Mouse (Mus musculus) liver, embryonic 11.5 days (tissue): ENCODE measurements at regions not wholly inside any gene's neighbourhood (a gene's known extent, or its start where the extent isn't known, plus 50 kb on each side); places are given as distances from the start of the nearest gene placed in this dataset.

Experiments
- ATAC-seq: fragments of 200-750 bp; cut with Nextera tagmentation; replicated peaks from 2 replicates; pipeline ENCODE4 v1.8.0; 2017; ENCODE audit warnings: moderate number of reproducible peaks, mild to moderate bottlenecking, moderate TSS enrichment, moderate library complexity; ENCODE audit not compliant: low FRiP score
- DNase-seq: peaks from one replicate; pipeline ENCODE4 v3.0.0-alpha.2; 2017; ENCODE audit warnings: low spot score
- H3K27ac ChIP-seq: fragments of 300-500 bp; sonication (generic); 2 replicates; pipeline ENCODE4 v1.5.1; 2014; ENCODE audit warnings: mild to moderate bottlenecking, low read depth, low read length, control low read depth
- H3K27me3 ChIP-seq: fragments of 300-500 bp; sonication (generic); replicated peaks from 2 replicates; pipeline ENCODE4 v1.6.1; 2014; ENCODE audit warnings: low read length, mixed read lengths; ENCODE audit not compliant: control insufficient read depth, insufficient read depth
- H3K36me3 ChIP-seq: fragments of 300-500 bp; sonication (generic); 2 replicates; pipeline ENCODE4 v1.6.1; 2014; ENCODE audit warnings: mild to moderate bottlenecking, low read length, moderate library complexity, mixed read lengths; ENCODE audit not compliant: control insufficient read depth, insufficient read depth
- H3K4me1 ChIP-seq: fragments of 300-500 bp; sonication (generic); replicated peaks from 2 replicates; pipeline ENCODE4 v1.6.1; 2014; ENCODE audit warnings: low read length, mixed read lengths; ENCODE audit not compliant: control insufficient read depth, insufficient read depth
- H3K4me2 ChIP-seq: fragments of 300-500 bp; sonication (generic); 2 replicates; pipeline ENCODE4 v1.6.1; 2014; ENCODE audit warnings: mild to moderate bottlenecking, control low read depth, moderate library complexity
- H3K4me3 ChIP-seq: fragments of 300-500 bp; sonication (generic); 2 replicates; pipeline ENCODE4 v1.5.1; 2014; ENCODE audit warnings: low read depth, low read length, control low read depth
- H3K9ac ChIP-seq: fragments of 300-500 bp; sonication (generic); 2 replicates; pipeline ENCODE4 v1.6.1; 2014; ENCODE audit warnings: low read depth, low read length, control low read depth
- H3K9me3 ChIP-seq: fragments of 300-500 bp; sonication (generic); 2 replicates; pipeline ENCODE4 v1.6.1; 2016; ENCODE audit warnings: low read length, inconsistent platforms, mixed read lengths; ENCODE audit not compliant: control insufficient read depth
- WGBS: fragments of 180-500 bp; shearing (Covaris S2); extraction: QIAGEN DNeasy Blood & Tissue Kit; methylation state at CpG from one replicate; pipeline ENCODE4 v1.1.7; 2014; 5-methylcytosine and 5-hydroxymethylcytosine counted together

- no peak overlapping the region for H3K27ac ChIP-seq
- ATAC-seq: peak; percentile 79
- WGBS: 62% methylated on average over 3 of the region's 3 CpGs
Measured at GRCm38 (mm10) chr1:148934366-148934765, 1026.7 kb downstream of the Pla2g4a start.

GRCm38 (mm10) chr1:148924506-148924905, 1036.6 kb downstream of the Pla2g4a start:
- Histone ChIP-seq H3K27me3 (no peaks in the 10 kb centered on the region), H3K4me2 (no peak overlapping the region), H3K9me3 (no peaks in the 10 kb centered on the region), H3K4me3 (no peak overlapping the region), H3K4me1 (no peaks in the 10 kb centered on the region), H3K9ac (no peak overlapping the region), H3K36me3 (no peaks in the 10 kb centered on the region), H3K27ac (no peak overlapping the region)
- ATAC-seq (no peak), DNase-seq (no peak)
- WGBS: 69% methylated on average over 2 of the region's 2 CpGs

More at GRCm38 (mm10) chr1:148934366-148934765, 1026.7 kb downstream of the Pla2g4a start:
- Histone ChIP-seq H3K36me3 (no peaks in the 10 kb centered on the region), H3K4me1 (no peaks in the 10 kb centered on the region), H3K27me3 (no peaks in the 10 kb centered on the region), H3K9me3 (no peaks in the 10 kb centered on the region), H3K4me3 (no peak overlapping the region), H3K4me2 (no peak overlapping the region), H3K9ac (no peak overlapping the region)
- no peak for DNase-seq

- H3K4me1 ChIP-seq: no peaks in the 10 kb centered on the region
- DNase-seq (no peak), ATAC-seq (no peak)
Measured at GRCm38 (mm10) chr1:148917062-148917461, 1044.0 kb downstream of the Pla2g4a start.

GRCm38 (mm10) chr1:148912819-148913218, 1048.3 kb downstream of the Pla2g4a start:
- no peak overlapping the region for H3K4me3 ChIP-seq
- DNase-seq (no peak), ATAC-seq (no peak)
- H3K27ac ChIP-seq: no peak overlapping the region
- H3K4me2 ChIP-seq: no peak overlapping the region
- no peaks in the 10 kb centered on the region for H3K4me1 ChIP-seq
- no peaks in the 10 kb centered on the region for H3K36me3 ChIP-seq
- H3K9ac ChIP-seq: no peak overlapping the region
- H3K9me3 ChIP-seq: no peaks in the 10 kb centered on the region
- WGBS: 69% methylated on average over 1 of the region's 1 CpGs
- no peaks in the 10 kb centered on the region for H3K27me3 ChIP-seq

More at GRCm38 (mm10) chr1:148917062-148917461, 1044.0 kb downstream of the Pla2g4a start:
- H3K4me3 ChIP-seq: no peak overlapping the region
- no peaks in the 10 kb centered on the region for H3K9me3 ChIP-seq
- H3K27ac ChIP-seq: no peak overlapping the region
- no peaks in the 10 kb centered on the region for H3K27me3 ChIP-seq
- H3K4me2 ChIP-seq: no peak overlapping the region
- H3K9ac ChIP-seq: no peak overlapping the region
- H3K36me3 ChIP-seq: no peaks in the 10 kb centered on the region

- H3K4me3 ChIP-seq: no peak overlapping the region
- no peaks in the 10 kb centered on the region for H3K27me3 ChIP-seq
- no peak overlapping the region for H3K27ac ChIP-seq
- H3K4me2 ChIP-seq: no peak overlapping the region
- no peaks in the 10 kb centered on the region for H3K4me1 ChIP-seq
- ATAC-seq: no peak
- no peaks in the 10 kb centered on the region for H3K9me3 ChIP-seq
- H3K36me3 ChIP-seq: no peaks in the 10 kb centered on the region
- no peak for DNase-seq
- no peak overlapping the region for H3K9ac ChIP-seq
Measured at GRCm38 (mm10) chr1:148904067-148904466, 1057.0 kb downstream of the Pla2g4a start.

GRCm38 (mm10) chr1:148903093-148903492, 1058.0 kb downstream of the Pla2g4a start:
- H3K27me3 ChIP-seq: no peaks in the 10 kb centered on the region
- no peaks in the 10 kb centered on the region for H3K4me1 ChIP-seq
- no peaks in the 10 kb centered on the region for H3K36me3 ChIP-seq
- H3K9ac ChIP-seq: no peak overlapping the region
- H3K9me3 ChIP-seq: no peaks in the 10 kb centered on the region
- no peak overlapping the region for H3K27ac ChIP-seq
- DNase-seq (no peak), ATAC-seq (no peak)
- H3K4me2 ChIP-seq: no peak overlapping the region
- no peak overlapping the region for H3K4me3 ChIP-seq

- Histone ChIP-seq H3K4me2 (no peak overlapping the region), H3K9me3 (no peaks in the 10 kb centered on the region), H3K36me3 (no peaks in the 10 kb centered on the region), H3K27ac (no peak overlapping the region), H3K4me3 (no peak overlapping the region), H3K9ac (no peak overlapping the region), H3K4me1 (no peaks in the 10 kb centered on the region), H3K27me3 (no peaks in the 10 kb centered on the region)
- ATAC-seq (no peak), DNase-seq (no peak)
- 90% methylated on average over 2 of the region's 2 CpGs for WGBS
Measured at GRCm38 (mm10) chr1:148901319-148902033, 1059.6 kb downstream of the Pla2g4a start.

GRCm38 (mm10) chr1:148870788-148871187, 1090.3 kb downstream of the Pla2g4a start:
- Histone ChIP-seq H3K4me2 (no peak overlapping the region), H3K27me3 (no peaks in the 10 kb centered on the region), H3K36me3 (no peaks in the 10 kb centered on the region), H3K9ac (no peak overlapping the region), H3K9me3 (no peaks in the 10 kb centered on the region), H3K4me1 (no peaks in the 10 kb centered on the region), H3K4me3 (no peak overlapping the region), H3K27ac (no peak overlapping the region)
- no peak for DNase-seq
- no peak for ATAC-seq
- WGBS: 83% methylated on average over 1 of the region's 1 CpGs

GRCm38 (mm10) chr1:148863582-148863981, 1097.5 kb downstream of the Pla2g4a start:
- no peak for DNase-seq
- no peak overlapping the region for H3K4me2 ChIP-seq
- 65% methylated on average over 2 of the region's 2 CpGs for WGBS

More at GRCm38 (mm10) chr1:148863582-148863981, 1097.5 kb downstream of the Pla2g4a start:
- no peak for ATAC-seq
- Histone ChIP-seq H3K4me1 (no peaks in the 10 kb centered on the region), H3K27me3 (no peaks in the 10 kb centered on the region), H3K9me3 (no peaks in the 10 kb centered on the region), H3K36me3 (no peaks in the 10 kb centered on the region), H3K27ac (no peak overlapping the region), H3K4me3 (no peak overlapping the region), H3K9ac (no peak overlapping the region)
